In the genomic region with DNA sequence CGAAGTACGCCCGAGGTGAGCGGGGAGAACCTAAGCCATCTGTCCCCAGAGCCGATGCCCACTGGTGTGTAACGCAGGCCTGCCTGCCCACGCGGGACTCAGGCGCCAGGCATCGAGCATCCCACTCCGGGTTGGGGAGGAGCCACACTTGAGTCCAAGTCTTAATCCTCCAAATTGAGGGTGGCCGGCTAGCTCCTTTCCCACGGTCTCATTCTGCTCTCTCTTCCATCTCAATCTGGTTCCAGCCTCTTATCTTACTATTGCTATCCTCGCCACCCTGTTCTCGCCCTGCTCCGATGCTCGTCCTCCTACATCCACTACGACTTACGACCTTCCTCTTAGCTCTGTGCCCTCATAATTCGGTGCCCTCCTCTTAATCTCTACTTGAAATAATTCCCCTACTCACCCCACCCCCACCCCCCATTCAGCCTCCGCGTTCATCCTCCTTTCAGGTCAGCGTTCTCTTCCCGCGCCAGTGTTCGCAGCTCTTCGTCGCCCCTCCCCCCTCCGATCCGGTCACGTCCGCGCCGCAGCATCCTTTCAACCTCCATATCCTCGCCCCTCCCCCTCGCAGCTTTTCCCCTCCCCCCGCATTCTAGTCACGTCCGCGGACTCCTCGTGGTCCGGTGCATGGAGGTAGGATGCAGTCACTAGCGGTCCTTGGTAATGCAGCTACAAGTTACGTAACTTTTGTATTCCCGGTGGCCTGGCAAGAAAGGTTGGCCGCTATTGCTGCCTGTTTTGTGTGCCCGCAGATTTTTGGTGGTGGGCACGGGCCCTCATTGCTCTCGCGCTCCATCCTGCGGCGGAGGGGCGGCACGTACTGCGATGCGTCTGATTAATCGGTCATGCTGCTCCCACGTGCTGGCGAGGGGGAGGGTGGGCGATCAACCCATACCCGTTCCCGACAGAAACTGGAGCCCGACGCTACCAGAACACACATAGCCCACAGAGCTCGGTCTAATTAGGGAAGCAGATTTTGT, we compare ENCODE assay signal across 8 mouse cellular contexts. TPM values are rescaled to one million over a fixed set of nuclear protein-coding genes. Genes with fewer than 3 reads are reported as not detected.
DNase-seq lines count a peak whose midpoint lies in the region; ATAC-seq lines count a peak whose summit lies in the region.

No protein-coding gene starts in this region.

- intact Hi-C loops in gastrocnemius, postnatal 36 days (cut with DNase I) = loop anchor here (2.0 kb wide), 1 partner anchor 16 kb away; no protein-coding TSS in a partner anchor
- intact Hi-C loops in left cerebral cortex, postnatal 4 days (cut with DNase I) = no loop called here

- peak; percentile 83 for DNase-seq in cerebellum, adult 11 months
- peak; percentile 95 for DNase-seq in embryo, embryonic 10 days (ENCODE audit: low spot score)
- DNase-seq in gastrocnemius, postnatal 36 days = peak; percentile 61 to 68
- peak; percentile 93 for DNase-seq in intestine, embryonic 14.5 days (ENCODE audit: low spot score)
- DNase-seq in left cerebral cortex, postnatal 4 days = peak; percentile 96
- peak; percentile 96 for DNase-seq in midbrain, embryonic 10.5 days (ENCODE audit: low spot score)
- DNase-seq in right cerebral cortex, postnatal 25 days = peak; percentile 84

- no peaks in the 10 kb centered on the region for H3K9me3 ChIP-seq in intestine, embryonic 14.5 days (ENCODE audit: control insufficient read depth, low read length)
- H3K9me3 ChIP-seq in midbrain, embryonic 10.5 days (replicated peaks) = no peaks in the 10 kb centered on the region

- WGBS in intestine, embryonic 14.5 days = under 1% methylated on average over 65 of the region's 65 CpGs
- under 1% methylated on average over 65 of the region's 65 CpGs for WGBS in midbrain, embryonic 10.5 days

- no peak for ATAC-seq in cerebellum, adult (ENCODE audit: insufficient number of reproducible peaks, low FRiP score, low TSS enrichment)
- peak; percentile 54 for ATAC-seq in intestine, embryonic 14.5 days (replicated peaks; ENCODE audit: low FRiP score, low TSS enrichment, low read depth)

- H3K27ac ChIP-seq in intestine, embryonic 14.5 days (ENCODE audit: low read depth) = peak overlapping the region; percentile 97
- H3K27ac ChIP-seq in midbrain, embryonic 10.5 days (replicated peaks) = peak overlapping the region; percentile 100

- no peaks in the 10 kb centered on the region for H3K27me3 ChIP-seq in intestine, embryonic 14.5 days (replicated peaks; ENCODE audit: control insufficient read depth, insufficient read depth, low read length)
- H3K27me3 ChIP-seq in midbrain, embryonic 10.5 days (ENCODE audit: low read depth, poor library complexity, severe bottlenecking) = no peaks in the 10 kb centered on the region

- peak overlapping the region; percentile 91 for H3K4me2 ChIP-seq in intestine, embryonic 14.5 days (ENCODE audit: low read length)

- H3K4me3 ChIP-seq in intestine, embryonic 14.5 days (ENCODE audit: low read depth, low read length) = peak overlapping the region; percentile 95
- peak overlapping the region; percentile 92 for H3K4me3 ChIP-seq in midbrain, embryonic 10.5 days

- peak overlapping the region; percentile 94 for H3K9ac ChIP-seq in intestine, embryonic 14.5 days (ENCODE audit: low read length)

- H3K4me1 ChIP-seq in intestine, embryonic 14.5 days (replicated peaks; ENCODE audit: control insufficient read depth, insufficient read depth, low read length) = peaks cover 30% of the 10 kb centered on the region
- peaks cover 51% of the 10 kb centered on the region for H3K4me1 ChIP-seq in midbrain, embryonic 10.5 days

- peaks cover 21% of the 10 kb centered on the region for H3K36me3 ChIP-seq in intestine, embryonic 14.5 days (ENCODE audit: control insufficient read depth, insufficient read depth, low read length)
- H3K36me3 ChIP-seq in midbrain, embryonic 10.5 days = peaks cover 37% of the 10 kb centered on the region

RNA-seq across cellular contexts. Expression of a gene that starts 0.8 kb away (rescaled TPM):
- 1,000 to 10,000 TPM; 2,923 to 3,646 TPM for total RNA-seq in gastrocnemius, postnatal 36 days (2021)
- 1,482 and 1,573 TPM in 2 replicates for polyA plus RNA-seq in intestine, embryonic 14.5 days (2014; fragmentation: Nextera tagmentation; extraction: Ambion mirVana)
- total RNA-seq in left cerebral cortex, postnatal 4 days (2021) = 100 to 1,000 TPM; 517 to 569 TPM
- polyA plus RNA-seq in midbrain, embryonic 10.5 days (2016; fragmentation: Nextera tagmentation; extraction: Ambion mirVana) = 2,767 and 3,271 TPM in 2 replicates

RNA-seq across cellular contexts. Expression of a gene that starts 23.0 kb away (rescaled TPM):
- under 1 TPM in 1 of 2 experiments, not detected in 1; 0.25 TPM for total RNA-seq in gastrocnemius, postnatal 36 days (2021)
- 1.2 and 1.3 TPM in 2 replicates for polyA plus RNA-seq in intestine, embryonic 14.5 days (2014; fragmentation: Nextera tagmentation; extraction: Ambion mirVana)
- total RNA-seq in left cerebral cortex, postnatal 4 days (2021) = 10 to 100 TPM; 21.0 to 24.4 TPM
- 0.11 and 0.14 TPM in 2 replicates for polyA plus RNA-seq in midbrain, embryonic 10.5 days (2016; fragmentation: Nextera tagmentation; extraction: Ambion mirVana)

RNA-seq across cellular contexts. Expression of a gene that starts 39.8 kb away (rescaled TPM):
- 10 to 100 TPM; 17.3 to 21.9 TPM for total RNA-seq in gastrocnemius, postnatal 36 days (2021)
- polyA plus RNA-seq in intestine, embryonic 14.5 days (2014; fragmentation: Nextera tagmentation; extraction: Ambion mirVana) = 35.3 and 36.9 TPM in 2 replicates
- 100 to 1,000 TPM; 199 to 208 TPM for total RNA-seq in left cerebral cortex, postnatal 4 days (2021)
- 46.5 and 70.8 TPM in 2 replicates for polyA plus RNA-seq in midbrain, embryonic 10.5 days (2016; fragmentation: Nextera tagmentation; extraction: Ambion mirVana)

Comparison
In these comparisons a context has a peak if more than half of its experiments do, and no peak if none do; other contexts are left out.
1. RNA of a gene that starts 0.8 kb away (total RNA-seq): 2,923 to 3,646 TPM in gastrocnemius, postnatal 36 days; 517 to 569 TPM in left cerebral cortex, postnatal 4 days; every median in the first group is over 4 times any median in the second.
2. RNA of a gene that starts 23.0 kb away (total RNA-seq): 21.0 to 24.4 TPM in left cerebral cortex, postnatal 4 days; 0.25 TPM in gastrocnemius, postnatal 36 days; every median in the first group is over 10 times any median in the second.
3. RNA of a gene that starts 39.8 kb away (total RNA-seq): 199 to 208 TPM in left cerebral cortex, postnatal 4 days; 17.3 to 21.9 TPM in gastrocnemius, postnatal 36 days; every median in the first group is over 4 times any median in the second.
4. Peak in every context shown above with its lines, with median percentiles within 50 percentile points of each other: DNase-seq.